In genomic region chr13:28629431-28630331, GRCm38 (mm10) we compare ENCODE assay signal across 7 mouse cellular contexts.
DNase-seq lines count a peak whose midpoint lies in the region; ATAC-seq and TF ChIP-seq lines count a peak whose summit lies in the region.

No protein-coding gene starts in this region.

- TF ChIP-seq POLR2A in embryonic fibroblast, embryonic 13.5 days (IDR thresholded peaks at IDR 0.05; ENCODE audit: low read depth, low read length) = no peak

- H3K9ac ChIP-seq in heart, embryonic 16.5 days (ENCODE audit: low read length) = 0 out of 2 replicates have a peak overlapping the region, but pooled peaks have one; percentile 38
- no peak overlapping the region for H3K9ac ChIP-seq in kidney, postnatal 0 days (ENCODE audit: low read depth, low read length)

- H3K36me3 ChIP-seq in heart, embryonic 16.5 days (ENCODE audit: control insufficient read depth, insufficient read depth) = 0 out of 2 replicates have a peak, but pooled peaks cover 3% of the 10 kb centered on the region
- no peaks in the 10 kb centered on the region for H3K36me3 ChIP-seq in kidney, postnatal 0 days (ENCODE audit: insufficient read depth, low read length)
- H3K36me3 ChIP-seq in midbrain, embryonic 10.5 days = peaks cover 25% of the 10 kb centered on the region

- peak overlapping the region; percentile 41 for H3K27ac ChIP-seq in embryonic fibroblast, embryonic 13.5 days (ENCODE audit: insufficient read depth, low read length)
- peak overlapping the region; percentile 88 for H3K27ac ChIP-seq in heart, embryonic 16.5 days (ENCODE audit: low read length)
- H3K27ac ChIP-seq in kidney, postnatal 0 days = peak overlapping the region; percentile 74
- peak overlapping the region; percentile 70 for H3K27ac ChIP-seq in midbrain, embryonic 10.5 days (replicated peaks)

- 18% methylated on average over 9 of the region's 9 CpGs for WGBS in heart, embryonic 16.5 days
- WGBS in kidney, postnatal 0 days = 18% methylated on average over 9 of the region's 9 CpGs
- WGBS in midbrain, embryonic 10.5 days = 44% methylated on average over 9 of the region's 9 CpGs

- H3K27me3 ChIP-seq in heart, embryonic 16.5 days (ENCODE audit: control insufficient read depth, insufficient read depth, low read length) = no peaks in the 10 kb centered on the region
- H3K27me3 ChIP-seq in kidney, postnatal 0 days (ENCODE audit: insufficient read depth, low read length) = no peaks in the 10 kb centered on the region
- no peaks in the 10 kb centered on the region for H3K27me3 ChIP-seq in midbrain, embryonic 10.5 days (ENCODE audit: low read depth, poor library complexity, severe bottlenecking)

- intact Hi-C loops in left cerebral cortex, postnatal 25 days (cut with DNase I) = no loop called here

- no peak overlapping the region for H3K4me3 ChIP-seq in embryonic fibroblast, embryonic 13.5 days (ENCODE audit: insufficient read depth, low read length)
- H3K4me3 ChIP-seq in heart, embryonic 16.5 days (ENCODE audit: low read length) = no peak overlapping the region
- no peak overlapping the region for H3K4me3 ChIP-seq in kidney, postnatal 0 days (replicated peaks; ENCODE audit: low read depth, low read length)
- no peak overlapping the region for H3K4me3 ChIP-seq in midbrain, embryonic 10.5 days

- no peaks in the 10 kb centered on the region for H3K9me3 ChIP-seq in heart, embryonic 16.5 days (replicated peaks; ENCODE audit: control insufficient read depth, low read length)
- no peaks in the 10 kb centered on the region for H3K9me3 ChIP-seq in kidney, postnatal 0 days (replicated peaks; ENCODE audit: low read length)
- H3K9me3 ChIP-seq in midbrain, embryonic 10.5 days (replicated peaks) = no peaks in the 10 kb centered on the region

- H3K4me2 ChIP-seq in heart, embryonic 16.5 days (ENCODE audit: low read depth, low read length) = peak overlapping the region; percentile 38; the same call in 1 of the 2 replicates
- H3K4me2 ChIP-seq in kidney, postnatal 0 days (ENCODE audit: low read length) = no peak overlapping the region

- DNase-seq in adrenal gland, postnatal 36 days = peak; percentile 5 to 32
- peak; percentile 83 for DNase-seq in kidney, postnatal 0 days (ENCODE audit: low spot score)
- DNase-seq in midbrain, embryonic 10.5 days (ENCODE audit: low spot score) = peak; percentile 18
- no peak for DNase-seq in layer of hippocampus, postnatal 25 days (ENCODE audit: extremely low spot score in 1 of 2, low spot score in 1 of 2)
- no peak for DNase-seq in left cerebral cortex, postnatal 25 days (ENCODE audit: low spot score in 2 of 2)

- peaks cover 7% of the 10 kb centered on the region for H3K4me1 ChIP-seq in embryonic fibroblast, embryonic 13.5 days (ENCODE audit: control insufficient read depth, insufficient read depth, low read length)
- H3K4me1 ChIP-seq in heart, embryonic 16.5 days (ENCODE audit: control insufficient read depth, insufficient read depth, low read length) = peaks cover 16% of the 10 kb centered on the region
- H3K4me1 ChIP-seq in kidney, postnatal 0 days (replicated peaks; ENCODE audit: insufficient read depth, low read length) = peaks cover 20% of the 10 kb centered on the region
- peaks cover 27% of the 10 kb centered on the region for H3K4me1 ChIP-seq in midbrain, embryonic 10.5 days

- no peak for TF ChIP-seq CTCF in embryonic fibroblast, embryonic 13.5 days (IDR thresholded peaks at IDR 0.05; ENCODE audit: borderline replicate concordance, insufficient read depth, low read length)
- TF ChIP-seq CTCF in kidney, postnatal 0 days (IDR thresholded peaks at IDR 0.05; ENCODE audit: low read depth) = no peak

- ATAC-seq in heart, embryonic 16.5 days (replicated peaks; ENCODE audit: extremely low read depth, insufficient read depth, low FRiP score) = peak; percentile 84
- peak; percentile 60; the same call in 1 of the 2 replicates for ATAC-seq in kidney, postnatal 0 days (replicated peaks; ENCODE audit: low FRiP score, low read depth)

Comparison
In these comparisons a context has a peak if more than half of its experiments do, and no peak if none do; other contexts are left out.
1. DNase-seq: peak in adrenal gland, postnatal 36 days (2 of 2), kidney, postnatal 0 days (single experiment) and midbrain, embryonic 10.5 days (single experiment); none in layer of hippocampus, postnatal 25 days (0 of 2) and left cerebral cortex, postnatal 25 days (0 of 2).
2. Peak in every context shown above with its lines, with median percentiles within 50 percentile points of each other: H3K27ac ChIP-seq.